Mouse (Mus musculus): ENCODE measurements around the gene Whrn. TPM values are rescaled to one million over a fixed set of nuclear protein-coding genes. Genes with fewer than 3 reads are reported as not detected.

The Whrn gene
- total and polyA plus RNA-seq, 2 experiments: 0.37 to 0.89 TPM

DNA sequence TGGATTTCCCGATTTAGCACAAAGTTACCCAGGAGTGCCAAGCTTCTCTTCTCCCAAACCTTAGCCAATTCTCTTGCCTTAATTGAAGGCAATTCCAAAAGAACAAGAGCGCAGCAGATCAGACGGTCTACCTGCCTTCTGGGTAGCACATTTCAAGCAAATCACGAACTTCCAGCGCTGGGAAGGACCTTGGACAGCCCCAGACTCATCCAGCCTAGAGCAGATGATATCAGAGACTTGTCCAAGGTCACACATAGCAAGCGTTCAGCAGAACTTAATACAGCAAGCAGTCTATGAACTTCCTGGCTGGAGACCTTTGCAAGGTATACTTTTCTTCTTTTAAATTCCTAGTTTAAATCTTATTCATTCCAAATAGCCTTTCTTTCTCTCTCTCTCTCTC is 4.3 kb downstream of the Whrn start:
- no peaks in the 10 kb centered on the region for H3K36me3 ChIP-seq (ENCODE audit: control insufficient read depth, insufficient read depth, low read length)
- H3K79me2 ChIP-seq (ENCODE audit: control insufficient read depth, insufficient read depth, low read length): no peaks in the 10 kb centered on the region
- TF ChIP-seq POLR2A (IDR thresholded peaks at IDR 0.05; ENCODE audit: extremely low read depth, insufficient read depth, low read length): no peak
- no peak for TF ChIP-seq CTCF (IDR thresholded peaks at IDR 0.05; ENCODE audit: low read depth, low read length)
- no peak overlapping the region for H3K9ac ChIP-seq (ENCODE audit: low read depth, low read length)
- no peak overlapping the region for H3K27ac ChIP-seq (replicated peaks; ENCODE audit: insufficient read depth, low read depth, low read length)
- no peak overlapping the region for H3K4me3 ChIP-seq (ENCODE audit: insufficient read depth, low read depth, low read length)
- peaks cover 6% of the 10 kb centered on the region for H3K27me3 ChIP-seq (ENCODE audit: control insufficient read depth, insufficient read depth, low read length)
- WGBS: 71% methylated on average over 6 of the region's 6 CpGs
- no peak for DNase-seq (ENCODE audit: extremely low read depth, low read depth, low spot score)
- H3K4me1 ChIP-seq (ENCODE audit: control insufficient read depth, insufficient read depth, low read length): peaks cover 3% of the 10 kb centered on the region

DNA sequence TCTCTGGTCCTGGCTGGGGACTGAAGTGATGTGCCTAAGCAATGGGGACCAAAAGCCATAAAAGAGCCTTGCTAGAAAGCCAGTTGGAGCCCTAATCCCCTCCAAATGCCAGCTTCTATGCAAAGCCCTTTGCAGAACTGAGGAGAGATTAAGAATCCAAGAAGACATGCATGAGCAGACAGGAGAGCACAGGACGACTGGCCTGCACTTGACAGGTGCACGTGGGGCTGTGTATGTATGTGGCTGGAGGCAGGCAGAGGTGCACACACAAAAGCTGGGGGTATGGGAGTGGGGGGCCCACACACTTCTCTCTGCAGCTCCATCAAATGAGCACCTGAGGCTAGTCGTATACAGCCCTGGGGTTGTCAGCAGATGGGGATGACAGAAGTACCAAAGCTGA is 5.6 kb downstream of the Whrn start:
- DNase-seq (ENCODE audit: extremely low read depth, low read depth, low spot score): no peak
- Histone ChIP-seq H3K36me3 (ENCODE audit: control insufficient read depth, insufficient read depth, low read length) (no peaks in the 10 kb centered on the region), H3K79me2 (ENCODE audit: control insufficient read depth, insufficient read depth, low read length) (no peaks in the 10 kb centered on the region), H3K9ac (ENCODE audit: low read depth, low read length) (no peak overlapping the region), H3K27ac (replicated peaks; ENCODE audit: insufficient read depth, low read depth, low read length) (no peak overlapping the region), H3K4me1 (ENCODE audit: control insufficient read depth, insufficient read depth, low read length) (no peaks in the 10 kb centered on the region), H3K4me3 (ENCODE audit: insufficient read depth, low read depth, low read length) (no peak overlapping the region), H3K27me3 (ENCODE audit: control insufficient read depth, insufficient read depth, low read length) (peaks cover 1% of the 10 kb centered on the region)
- no peak for TF ChIP-seq POLR2A (IDR thresholded peaks at IDR 0.05; ENCODE audit: extremely low read depth, insufficient read depth, low read length)
- WGBS: 84% methylated on average over 3 of the region's 3 CpGs

DNA sequence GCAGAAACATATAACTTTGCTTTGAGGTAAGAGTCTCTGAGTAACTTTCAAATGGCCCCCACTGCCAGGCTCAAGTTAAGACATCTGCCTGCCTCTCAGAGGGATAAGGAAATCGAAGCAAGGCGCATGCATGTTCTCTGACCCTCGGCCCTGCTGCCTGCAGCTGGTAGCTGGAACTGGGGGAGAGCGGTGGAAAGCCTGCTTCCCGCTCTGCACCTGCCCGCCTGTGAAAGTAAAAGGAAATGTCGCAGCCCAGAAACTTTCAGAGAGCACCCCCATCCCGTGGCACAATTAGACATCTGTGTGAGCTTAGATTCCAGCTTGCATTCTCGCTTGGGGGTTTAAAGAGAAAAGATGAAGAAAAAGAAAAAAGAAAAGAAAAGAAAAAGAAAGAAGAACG is 6.1 kb downstream of the Whrn start:
- Histone ChIP-seq H3K4me1 (ENCODE audit: control insufficient read depth, insufficient read depth, low read length) (no peaks in the 10 kb centered on the region), H3K4me3 (ENCODE audit: insufficient read depth, low read depth, low read length) (no peak overlapping the region), H3K9ac (ENCODE audit: low read depth, low read length) (no peak overlapping the region), H3K36me3 (ENCODE audit: control insufficient read depth, insufficient read depth, low read length) (no peaks in the 10 kb centered on the region), H3K27me3 (ENCODE audit: control insufficient read depth, insufficient read depth, low read length) (no peaks in the 10 kb centered on the region), H3K27ac (replicated peaks; ENCODE audit: insufficient read depth, low read depth, low read length) (no peak overlapping the region), H3K79me2 (ENCODE audit: control insufficient read depth, insufficient read depth, low read length) (no peaks in the 10 kb centered on the region)
- no peak for DNase-seq (ENCODE audit: extremely low read depth, low read depth, low spot score)
- TF ChIP-seq CTCF (IDR thresholded peaks at IDR 0.05; ENCODE audit: low read depth, low read length) (no peak), POLR2A (IDR thresholded peaks at IDR 0.05; ENCODE audit: extremely low read depth, insufficient read depth, low read length) (no peak)
- WGBS: 90% methylated on average over 10 of the region's 10 CpGs

DNA sequence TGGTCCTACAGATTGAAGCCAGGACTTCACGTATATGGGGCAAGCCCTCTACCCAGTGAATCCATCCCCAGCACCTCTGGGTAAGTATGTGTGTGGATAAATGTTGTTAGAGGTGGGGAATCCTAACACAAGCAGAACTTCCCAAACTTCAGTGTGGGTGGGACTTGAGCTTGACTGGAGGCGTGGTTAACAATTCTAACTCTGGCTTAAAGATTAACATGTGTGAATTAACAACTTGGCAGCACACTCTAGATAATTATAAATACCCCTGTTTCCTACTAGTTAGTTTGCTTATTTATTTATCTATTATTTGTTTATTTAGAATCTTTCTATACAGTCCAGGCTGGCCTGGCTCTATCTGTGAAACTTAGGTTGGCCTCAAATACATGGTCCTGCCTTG is 7.9 kb downstream of the Whrn start:
- DNase-seq (ENCODE audit: extremely low read depth, low read depth, low spot score): no peak
- H3K27me3 ChIP-seq (ENCODE audit: control insufficient read depth, insufficient read depth, low read length): no peaks in the 10 kb centered on the region
- WGBS: 90% methylated on average over 2 of the region's 2 CpGs
- TF ChIP-seq CTCF (IDR thresholded peaks at IDR 0.05; ENCODE audit: low read depth, low read length): no peak
- no peak overlapping the region for H3K27ac ChIP-seq (replicated peaks; ENCODE audit: insufficient read depth, low read depth, low read length)
- no peaks in the 10 kb centered on the region for H3K36me3 ChIP-seq (ENCODE audit: control insufficient read depth, insufficient read depth, low read length)
- no peaks in the 10 kb centered on the region for H3K79me2 ChIP-seq (ENCODE audit: control insufficient read depth, insufficient read depth, low read length)
- H3K4me1 ChIP-seq (ENCODE audit: control insufficient read depth, insufficient read depth, low read length): no peaks in the 10 kb centered on the region
- H3K4me3 ChIP-seq (ENCODE audit: insufficient read depth, low read depth, low read length): no peak overlapping the region
- H3K9ac ChIP-seq (ENCODE audit: low read depth, low read length): no peak overlapping the region

DNA sequence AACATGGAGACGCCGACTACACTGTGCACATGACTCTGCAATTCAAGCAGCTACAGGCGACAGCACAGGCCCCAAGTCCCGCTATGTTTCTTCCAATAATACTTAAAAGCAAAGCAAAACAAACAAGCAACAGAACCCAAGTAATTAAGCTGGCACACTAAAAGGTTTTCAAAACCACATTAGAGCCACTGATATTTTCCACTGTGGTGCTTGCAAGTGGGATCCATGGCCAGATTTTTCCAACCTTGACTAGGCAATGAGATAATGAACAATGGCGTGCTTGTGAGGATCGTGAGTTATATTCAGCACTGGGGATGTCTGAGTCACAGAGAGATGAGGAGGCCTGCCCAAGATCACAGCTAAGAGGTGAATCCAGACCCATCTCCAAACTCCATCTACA is 8.5 kb downstream of the Whrn start:
- H3K27ac ChIP-seq (replicated peaks; ENCODE audit: insufficient read depth, low read depth, low read length): no peak overlapping the region
- no peak overlapping the region for H3K4me3 ChIP-seq (ENCODE audit: insufficient read depth, low read depth, low read length)
- no peaks in the 10 kb centered on the region for H3K4me1 ChIP-seq (ENCODE audit: control insufficient read depth, insufficient read depth, low read length)
- no peak overlapping the region for H3K9ac ChIP-seq (ENCODE audit: low read depth, low read length)
- TF ChIP-seq CTCF (IDR thresholded peaks at IDR 0.05; ENCODE audit: low read depth, low read length) (no peak), POLR2A (IDR thresholded peaks at IDR 0.05; ENCODE audit: extremely low read depth, insufficient read depth, low read length) (no peak)
- no peaks in the 10 kb centered on the region for H3K27me3 ChIP-seq (ENCODE audit: control insufficient read depth, insufficient read depth, low read length)
- no peaks in the 10 kb centered on the region for H3K36me3 ChIP-seq (ENCODE audit: control insufficient read depth, insufficient read depth, low read length)
- no peak for DNase-seq (ENCODE audit: extremely low read depth, low read depth, low spot score)
- WGBS: 93% methylated on average over 6 of the region's 6 CpGs
- H3K79me2 ChIP-seq (ENCODE audit: control insufficient read depth, insufficient read depth, low read length): no peaks in the 10 kb centered on the region

DNA sequence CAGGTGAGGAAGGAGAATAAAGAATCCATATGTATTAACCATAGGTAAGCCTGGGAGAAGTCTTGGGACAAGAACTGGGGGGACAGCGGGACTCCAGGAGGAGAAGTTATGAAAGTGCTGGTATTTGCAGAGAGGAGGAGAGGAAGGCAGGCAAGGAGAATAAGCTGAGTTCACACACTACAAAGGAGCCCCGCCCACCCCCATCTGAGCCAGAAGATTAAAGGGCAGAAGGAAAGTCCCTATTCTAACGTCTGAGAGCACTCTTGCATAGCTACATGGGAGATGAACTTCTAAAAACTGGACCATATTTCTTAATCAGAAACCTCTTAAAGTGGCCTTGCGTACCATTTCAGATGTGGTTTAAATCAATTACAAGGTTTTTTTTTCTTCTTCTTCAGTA is 9.3 kb downstream of the Whrn start:
- 66% methylated on average over 4 of the region's 4 CpGs for WGBS
- no peak overlapping the region for H3K9ac ChIP-seq (ENCODE audit: low read depth, low read length)
- no peak overlapping the region for H3K4me3 ChIP-seq (ENCODE audit: insufficient read depth, low read depth, low read length)
- no peaks in the 10 kb centered on the region for H3K4me1 ChIP-seq (ENCODE audit: control insufficient read depth, insufficient read depth, low read length)
- no peaks in the 10 kb centered on the region for H3K79me2 ChIP-seq (ENCODE audit: control insufficient read depth, insufficient read depth, low read length)
- DNase-seq (ENCODE audit: extremely low read depth, low read depth, low spot score): no peak
- H3K36me3 ChIP-seq (ENCODE audit: control insufficient read depth, insufficient read depth, low read length): no peaks in the 10 kb centered on the region
- H3K27ac ChIP-seq (replicated peaks; ENCODE audit: insufficient read depth, low read depth, low read length): no peak overlapping the region
- H3K27me3 ChIP-seq (ENCODE audit: control insufficient read depth, insufficient read depth, low read length): no peaks in the 10 kb centered on the region
- TF ChIP-seq POLR2A (IDR thresholded peaks at IDR 0.05; ENCODE audit: extremely low read depth, insufficient read depth, low read length) (no peak), CTCF (IDR thresholded peaks at IDR 0.05; ENCODE audit: low read depth, low read length) (no peak)
